Mouse (Mus musculus) midbrain, embryonic 12.5 days (tissue): ENCODE measurements around the gene Dusp27. TPM values are rescaled to one million over a fixed set of nuclear protein-coding genes. Genes with fewer than 3 reads are reported as not detected.

Experiments
- ATAC-seq: fragments of 200-750 bp; cut with Nextera tagmentation; 2 replicates; pipeline ENCODE4 v1.8.0; 2017; ENCODE audit warnings: low read depth, moderate TSS enrichment, moderate library complexity; ENCODE audit not compliant: low FRiP score
- H3K27ac ChIP-seq: fragments of 300-500 bp; sonication (generic); replicated peaks from 2 replicates; pipeline ENCODE4 v1.5.1; 2016; ENCODE audit warnings: mild to moderate bottlenecking
- H3K27me3 ChIP-seq: fragments of 300-500 bp; sonication (generic); 2 replicates; pipeline ENCODE4 v1.6.1; 2016; ENCODE audit warnings: mild to moderate bottlenecking
- H3K36me3 ChIP-seq: fragments of 300-500 bp; sonication (generic); 2 replicates; pipeline ENCODE4 v1.6.1; 2016
- H3K4me1 ChIP-seq: fragments of 300-500 bp; sonication (generic); 2 replicates; pipeline ENCODE4 v1.6.1; 2016
- H3K4me2 ChIP-seq: fragments of 300-500 bp; sonication (generic); replicated peaks from 2 replicates; pipeline ENCODE4 v1.6.1; 2016; ENCODE audit warnings: mild to moderate bottlenecking, moderate library complexity
- H3K4me3 ChIP-seq: fragments of 300-500 bp; sonication (generic); 2 replicates; pipeline ENCODE4 v1.5.1; 2016; ENCODE audit warnings: mild to moderate bottlenecking
- H3K9ac ChIP-seq: fragments of 300-500 bp; sonication (generic); replicated peaks from 2 replicates; pipeline ENCODE4 v1.6.1; 2016; ENCODE audit warnings: mild to moderate bottlenecking, moderate library complexity
- H3K9me3 ChIP-seq: fragments of 300-500 bp; sonication (generic); 2 replicates; pipeline ENCODE4 v1.6.1; 2016; ENCODE audit warnings: mild to moderate bottlenecking
- WGBS: fragments of 180-500 bp; shearing (Covaris S2); methylation state at CpG from one replicate; pipeline ENCODE4 v1.1.7; 2016; 5-methylcytosine and 5-hydroxymethylcytosine counted together
- polyA plus RNA-seq: library from polyadenylated mRNA; unstranded; fragments of >200 nt; fragmentation: Nextera tagmentation; extraction: Ambion mirVana; gene quantifications from 2 replicates; pipeline ENCODE4 v1.2.1, GENCODE M21; 2016

Gene Dusp27
- polyA plus RNA-seq, 1 experiment from 2014 or later: 3.0 TPM

GRCm38 (mm10) chr1:166123045-166123444 lies 4.7 kb downstream of the Dusp27 start:
- H3K9me3 ChIP-seq: no peaks in the 10 kb centered on the region
- WGBS: 94% methylated on average over 1 of the region's 1 CpGs
- peaks cover 5% of the 10 kb centered on the region; the same call in 1 of the 2 replicates for H3K4me1 ChIP-seq
- ATAC-seq: no peak
- no peak overlapping the region for H3K4me3 ChIP-seq
- no peak overlapping the region for H3K4me2 ChIP-seq
- H3K27me3 ChIP-seq: no peaks in the 10 kb centered on the region
- no peak overlapping the region for H3K9ac ChIP-seq
- no peak overlapping the region for H3K27ac ChIP-seq
- H3K36me3 ChIP-seq: no peaks in the 10 kb centered on the region

GRCm38 (mm10) chr1:166122114-166122513 lies 5.6 kb downstream of the Dusp27 start:
- 85% methylated on average over 7 of the region's 7 CpGs for WGBS
- H3K36me3 ChIP-seq: no peaks in the 10 kb centered on the region
- no peak for ATAC-seq
- no peak overlapping the region for H3K27ac ChIP-seq
- no peaks in the 10 kb centered on the region for H3K4me1 ChIP-seq
- no peaks in the 10 kb centered on the region for H3K9me3 ChIP-seq
- no peak overlapping the region for H3K4me2 ChIP-seq
- no peaks in the 10 kb centered on the region for H3K27me3 ChIP-seq
- no peak overlapping the region for H3K9ac ChIP-seq
- no peak overlapping the region for H3K4me3 ChIP-seq

GRCm38 (mm10) chr1:166117866-166118639 lies 9.7 kb downstream of the Dusp27 start:
- no peak overlapping the region for H3K4me2 ChIP-seq
- 66% methylated on average over 13 of the region's 13 CpGs for WGBS
- no peaks in the 10 kb centered on the region for H3K4me1 ChIP-seq
- H3K9me3 ChIP-seq: no peaks in the 10 kb centered on the region
- H3K27ac ChIP-seq: no peak overlapping the region; the same call in 1 of the 2 replicates
- no peak overlapping the region for H3K4me3 ChIP-seq
- no peaks in the 10 kb centered on the region for H3K27me3 ChIP-seq
- no peak overlapping the region for H3K9ac ChIP-seq
- H3K36me3 ChIP-seq: no peaks in the 10 kb centered on the region
- ATAC-seq: peak; percentile 38; the same call in 1 of the 2 replicates

- Histone ChIP-seq H3K27ac (no peak overlapping the region), H3K4me1 (no peaks in the 10 kb centered on the region), H3K4me2 (no peak overlapping the region), H3K9me3 (no peaks in the 10 kb centered on the region), H3K36me3 (no peaks in the 10 kb centered on the region), H3K27me3 (no peaks in the 10 kb centered on the region), H3K9ac (no peak overlapping the region), H3K4me3 (no peak overlapping the region)
- 95% methylated on average over 4 of the region's 4 CpGs for WGBS
- ATAC-seq: no peak
Measured at GRCm38 (mm10) chr1:166115719-166116118, 12.0 kb downstream of the Dusp27 start.

GRCm38 (mm10) chr1:166114986-166115385 lies 12.7 kb downstream of the Dusp27 start:
- Histone ChIP-seq H3K4me1 (no peaks in the 10 kb centered on the region), H3K9me3 (no peaks in the 10 kb centered on the region), H3K4me3 (no peak overlapping the region), H3K27me3 (no peaks in the 10 kb centered on the region), H3K4me2 (no peak overlapping the region), H3K27ac (no peak overlapping the region), H3K36me3 (no peaks in the 10 kb centered on the region), H3K9ac (no peak overlapping the region)
- 86% methylated on average over 3 of the region's 3 CpGs for WGBS
- ATAC-seq: no peak

- no peak for ATAC-seq
- Histone ChIP-seq H3K9me3 (no peaks in the 10 kb centered on the region), H3K27me3 (no peaks in the 10 kb centered on the region), H3K9ac (no peak overlapping the region), H3K27ac (no peak overlapping the region), H3K36me3 (no peaks in the 10 kb centered on the region), H3K4me3 (no peak overlapping the region), H3K4me2 (no peak overlapping the region), H3K4me1 (0 out of 2 replicates have a peak, but pooled peaks cover 5% of the 10 kb centered on the region)
- WGBS: 84% methylated on average over 6 of the region's 6 CpGs
Measured at GRCm38 (mm10) chr1:166105464-166105863, 22.3 kb downstream of the Dusp27 start.

GRCm38 (mm10) chr1:166104858-166105257 lies 22.9 kb downstream of the Dusp27 start:
- Histone ChIP-seq H3K4me3 (no peak overlapping the region), H3K27ac (no peak overlapping the region), H3K9ac (no peak overlapping the region), H3K4me1 (0 out of 2 replicates have a peak, but pooled peaks cover 5% of the 10 kb centered on the region), H3K4me2 (no peak overlapping the region), H3K36me3 (no peaks in the 10 kb centered on the region), H3K9me3 (no peaks in the 10 kb centered on the region), H3K27me3 (no peaks in the 10 kb centered on the region)
- WGBS: 96% methylated on average over 3 of the region's 3 CpGs
- ATAC-seq: no peak

- no peak overlapping the region for H3K4me2 ChIP-seq
- H3K27ac ChIP-seq: peak overlapping the region; percentile 15
- no peak for ATAC-seq
- no peaks in the 10 kb centered on the region for H3K27me3 ChIP-seq
- H3K9me3 ChIP-seq: no peaks in the 10 kb centered on the region
- no peak overlapping the region for H3K4me3 ChIP-seq
- H3K9ac ChIP-seq: no peak overlapping the region
- 0 out of 2 replicates have a peak, but pooled peaks cover 5% of the 10 kb centered on the region for H3K4me1 ChIP-seq
- H3K36me3 ChIP-seq: no peaks in the 10 kb centered on the region
- 66% methylated on average over 11 of the region's 11 CpGs for WGBS
Measured at GRCm38 (mm10) chr1:166102920-166103608, 24.7 kb downstream of the Dusp27 start.

- no peak overlapping the region for H3K4me2 ChIP-seq
- H3K9ac ChIP-seq: no peak overlapping the region
- H3K36me3 ChIP-seq: no peaks in the 10 kb centered on the region
- ATAC-seq: no peak
- H3K4me1 ChIP-seq: no peaks in the 10 kb centered on the region
- H3K27me3 ChIP-seq: no peaks in the 10 kb centered on the region
- 95% methylated on average over 2 of the region's 2 CpGs for WGBS
- H3K9me3 ChIP-seq: no peaks in the 10 kb centered on the region
- H3K4me3 ChIP-seq: no peak overlapping the region
- H3K27ac ChIP-seq: no peak overlapping the region
Measured at GRCm38 (mm10) chr1:166098120-166098519, 29.6 kb downstream of the Dusp27 start.

GRCm38 (mm10) chr1:166094462-166094861 lies 33.3 kb downstream of the Dusp27 start:
- no peak overlapping the region for H3K27ac ChIP-seq
- H3K9ac ChIP-seq: no peak overlapping the region
- no peaks in the 10 kb centered on the region for H3K4me1 ChIP-seq
- no peak for ATAC-seq
- H3K9me3 ChIP-seq: no peaks in the 10 kb centered on the region
- no peaks in the 10 kb centered on the region for H3K27me3 ChIP-seq
- no peak overlapping the region for H3K4me2 ChIP-seq
- no peak overlapping the region for H3K4me3 ChIP-seq
- no peaks in the 10 kb centered on the region for H3K36me3 ChIP-seq
- whole genome bisulfite sequencing: 91% methylated on average over 3 of the region's 3 CpGs

- WGBS: 91% methylated on average over 2 of the region's 2 CpGs
- Histone ChIP-seq H3K27ac (no peak overlapping the region), H3K9me3 (no peaks in the 10 kb centered on the region), H3K27me3 (no peaks in the 10 kb centered on the region), H3K36me3 (no peaks in the 10 kb centered on the region), H3K4me2 (no peak overlapping the region), H3K4me3 (no peak overlapping the region), H3K9ac (no peak overlapping the region), H3K4me1 (peaks cover 7% of the 10 kb centered on the region; the same call in 1 of the 2 replicates)
- ATAC-seq: no peak
Measured at GRCm38 (mm10) chr1:166090306-166090705, 37.4 kb downstream of the Dusp27 start.

GRCm38 (mm10) chr1:166089739-166090138 lies 38.0 kb downstream of the Dusp27 start:
- ATAC-seq: peak; percentile 54; the same call in 1 of the 2 replicates
- 73% methylated on average over 4 of the region's 4 CpGs for WGBS

More at GRCm38 (mm10) chr1:166089739-166090138, 38.0 kb downstream of the Dusp27 start:
- no peak overlapping the region for H3K9ac ChIP-seq
- no peaks in the 10 kb centered on the region for H3K27me3 ChIP-seq
- H3K4me2 ChIP-seq: no peak overlapping the region
- no peaks in the 10 kb centered on the region for H3K36me3 ChIP-seq
- no peak overlapping the region for H3K4me3 ChIP-seq
- H3K4me1 ChIP-seq: peaks cover 7% of the 10 kb centered on the region; the same call in 1 of the 2 replicates
- no peaks in the 10 kb centered on the region for H3K9me3 ChIP-seq
- 0 out of 2 replicates have a peak overlapping the region, but pooled peaks have one; percentile 60 for H3K27ac ChIP-seq
